Mouse (Mus musculus): Measurements from ENCODE around the gene Gm7029.

DNA sequence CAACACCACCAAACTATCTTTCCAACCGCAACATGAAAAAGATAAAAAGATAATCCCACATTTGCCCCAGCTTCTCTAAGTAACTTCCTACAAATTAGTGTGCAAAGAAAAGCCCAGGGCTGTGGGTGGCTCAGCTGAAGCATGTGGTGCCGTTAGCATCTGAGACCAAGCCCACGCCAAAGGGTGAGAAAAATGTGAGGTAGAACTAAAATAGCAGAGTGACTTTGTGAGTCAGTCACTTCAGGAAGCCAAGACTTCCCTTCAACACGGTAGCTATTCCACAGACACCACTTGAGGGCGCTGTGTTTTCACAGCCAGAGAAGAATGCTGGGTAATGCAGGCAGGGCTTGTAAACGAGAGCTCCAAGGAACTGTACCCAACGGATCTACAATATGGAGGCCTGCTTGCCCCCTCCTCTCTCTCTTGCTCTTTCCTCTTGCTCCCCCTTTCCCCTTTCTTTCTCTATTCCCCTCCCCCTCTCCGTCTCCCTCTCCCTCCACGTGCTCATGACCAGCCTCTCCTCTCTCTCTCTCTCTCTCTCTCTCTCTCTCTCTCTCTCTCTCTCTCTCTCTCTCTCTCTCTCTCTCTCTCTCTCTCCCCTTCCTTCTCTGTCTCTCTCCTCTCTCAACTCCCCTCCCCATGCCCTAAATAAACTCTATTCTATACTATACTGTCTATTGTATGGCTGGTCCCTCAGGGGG is 8.2 kb upstream of the Gm7029 start:
- no peak for TF ChIP-seq POLR2A (IDR thresholded peaks at IDR 0.05; ENCODE audit: control insufficient read depth, extremely low read depth, insufficient read depth, low read length, poor library complexity)
- TF ChIP-seq CTCF (IDR thresholded peaks at IDR 0.05; ENCODE audit: borderline replicate concordance, control insufficient read depth, extremely low read depth, insufficient read depth, low read length, poor library complexity) = no peak

Data from thymus, adult 2 months (tissue).